Mouse (Mus musculus) midbrain, embryonic 11.5 days (tissue): ENCODE measurements around the gene Vmn1r195. TPM values are rescaled to one million over a fixed set of nuclear protein-coding genes. Genes with fewer than 3 reads are reported as not detected.

Experiments
- ATAC-seq: fragments of 200-750 bp; cut with Nextera tagmentation; 2 replicates; pipeline ENCODE4 v1.8.0; 2017; ENCODE audit warnings: moderate TSS enrichment, moderate library complexity; ENCODE audit not compliant: low FRiP score
- DNase-seq: peaks from one replicate; pipeline ENCODE4 v3.0.0; 2015; ENCODE audit warnings: low spot score; ENCODE audit errors: missing footprints
- H3K27ac ChIP-seq: fragments of 300-500 bp; sonication (generic); 2 replicates; pipeline ENCODE4 v1.5.1; 2014; ENCODE audit warnings: low read depth, low read length
- H3K27me3 ChIP-seq: fragments of 300-500 bp; sonication (generic); 2 replicates; pipeline ENCODE4 v1.6.1; 2014; ENCODE audit warnings: mild to moderate bottlenecking, low read length, moderate library complexity, mixed read lengths; ENCODE audit not compliant: control insufficient read depth, insufficient read depth
- H3K36me3 ChIP-seq: fragments of 300-500 bp; sonication (generic); 2 replicates; pipeline ENCODE4 v1.6.1; 2014; ENCODE audit warnings: mild to moderate bottlenecking, low read length, moderate library complexity, mixed read lengths; ENCODE audit not compliant: control insufficient read depth, insufficient read depth
- H3K4me1 ChIP-seq: fragments of 300-500 bp; sonication (generic); 2 replicates; pipeline ENCODE4 v1.6.1; 2014; ENCODE audit warnings: low read length; ENCODE audit not compliant: control insufficient read depth, insufficient read depth
- H3K4me2 ChIP-seq: fragments of 300-500 bp; sonication (generic); 2 replicates; pipeline ENCODE4 v1.6.1; 2014; ENCODE audit warnings: mild to moderate bottlenecking, moderate library complexity
- H3K4me3 ChIP-seq: fragments of 300-500 bp; sonication (generic); 2 replicates; pipeline ENCODE4 v1.5.1; 2014; ENCODE audit warnings: low read depth, low read length
- H3K9ac ChIP-seq: fragments of 300-500 bp; sonication (generic); 2 replicates; pipeline ENCODE4 v1.6.1; 2014; ENCODE audit warnings: low read length
- H3K9me3 ChIP-seq: fragments of 300-500 bp; sonication (generic); 2 replicates; pipeline ENCODE4 v1.6.1; 2016; ENCODE audit warnings: low read length; ENCODE audit not compliant: control insufficient read depth
- polyA plus RNA-seq: library from polyadenylated mRNA; unstranded; fragments of >200 nt; fragmentation: Nextera tagmentation; extraction: Ambion mirVana; gene quantifications from 2 replicates; pipeline ENCODE4 v1.2.1, GENCODE M21; 2014

Vmn1r195 gene
- polyA plus RNA-seq, 1 experiment from 2014 or later = not detected

DNA sequence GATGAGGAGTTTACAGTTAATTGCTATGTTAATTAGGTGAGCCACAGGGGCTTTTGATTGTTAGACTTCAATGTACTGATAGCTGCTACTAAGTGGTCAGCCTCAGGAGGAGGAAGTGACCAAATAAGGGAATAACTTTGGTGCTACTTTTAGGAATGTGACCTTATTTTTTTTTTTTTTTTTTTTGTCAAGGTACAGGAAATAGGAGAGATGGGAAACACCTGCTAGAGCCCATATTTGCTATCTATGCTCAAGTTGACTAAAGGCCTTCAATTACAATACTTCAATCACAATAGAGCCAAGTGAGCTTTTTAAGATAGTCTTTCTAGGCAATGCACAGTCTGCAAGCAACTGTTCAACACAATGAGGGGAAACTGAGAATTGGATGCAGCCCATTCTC is 49.8 kb downstream of the Vmn1r195 start:
- no peak overlapping the region for H3K4me2 ChIP-seq
- ATAC-seq (no peak), DNase-seq (no peak)
- H3K9ac ChIP-seq = no peak overlapping the region
- H3K4me3 ChIP-seq = no peak overlapping the region
- H3K9me3 ChIP-seq = no peaks in the 10 kb centered on the region
- no peaks in the 10 kb centered on the region for H3K27me3 ChIP-seq
- H3K27ac ChIP-seq = no peak overlapping the region
- H3K36me3 ChIP-seq = no peaks in the 10 kb centered on the region
- H3K4me1 ChIP-seq = no peaks in the 10 kb centered on the region

DNA sequence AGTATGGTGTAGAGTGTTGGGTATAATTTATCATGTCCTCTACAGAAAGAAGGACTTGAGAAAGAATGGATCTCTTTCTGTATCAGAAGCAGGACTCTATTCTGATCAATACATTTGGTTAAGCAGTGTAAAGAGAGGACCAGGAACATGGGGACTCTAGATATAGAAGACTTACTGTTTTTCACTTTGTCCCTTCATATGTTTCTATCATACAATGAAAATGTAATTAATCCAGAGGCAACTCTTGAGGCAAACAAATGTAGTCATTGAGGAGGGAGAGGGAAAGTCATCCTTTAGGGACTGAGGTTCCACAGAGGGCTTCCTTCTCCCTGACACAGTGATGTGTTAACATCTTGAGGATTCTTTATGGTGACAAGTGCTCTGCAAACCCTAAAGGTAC is 54.0 kb downstream of the Vmn1r195 start, which contains the start of gene Vmn1r197:
TSS of gene Vmn1r197 (plus strand) at position 301 of the 400 bp plus-strand sequence.
- Histone ChIP-seq H3K27ac (no peak within 1 kb of the TSS), H3K4me1 (no peaks in the 10 kb centered on the region), H3K4me3 (no peak within 1 kb of the TSS), H3K36me3 (no peaks in the 10 kb centered on the region), H3K4me2 (no peak within 1 kb of the TSS), H3K9ac (no peak within 1 kb of the TSS), H3K27me3 (no peaks in the 10 kb centered on the region), H3K9me3 (no peaks in the 10 kb centered on the region)
- no peak for DNase-seq
- ATAC-seq = no peak

Other genes starting within 250 kb of the Vmn1r195 start
- gene Hist1h2ah, start 235.0 kb upstream of the Vmn1r195 start, polyA plus RNA-seq = 6.3 and 6.8 TPM in 2 replicates
- 9.9 and 11.3 TPM in 2 replicates for gene Hist1h2bk, start 234.7 kb upstream of the Vmn1r195 start, polyA plus RNA-seq
- gene Hist1h4i, start 229.2 kb upstream of the Vmn1r195 start, polyA plus RNA-seq = 43.8 and 43.9 TPM in 2 replicates
- gene Hist1h2ag, start 227.6 kb upstream of the Vmn1r195 start, polyA plus RNA-seq = 46.4 and 70.6 TPM in 2 replicates
- gene Hist1h2bj, start 227.3 kb upstream of the Vmn1r195 start, polyA plus RNA-seq = 9.9 and 12.6 TPM in 2 replicates
- gene Vmn1r188, start 186.1 kb upstream of the Vmn1r195 start, polyA plus RNA-seq = not detected in 2 replicates
- not detected in 2 replicates for gene Vmn1r189, start 164.7 kb upstream of the Vmn1r195 start, polyA plus RNA-seq
- gene Vmn1r191, start 86.6 kb upstream of the Vmn1r195 start, polyA plus RNA-seq = not detected in 2 replicates
- not detected in 2 replicates for gene Vmn1r192, start 79.4 kb upstream of the Vmn1r195 start, polyA plus RNA-seq
- not detected in 2 replicates for gene Vmn1r193, start 47.4 kb upstream of the Vmn1r195 start, polyA plus RNA-seq
- gene Vmn1r194, start 26.3 kb upstream of the Vmn1r195 start, polyA plus RNA-seq = not detected in 2 replicates
- not detected in 2 replicates for gene Vmn1r196, start 19.4 kb downstream of the Vmn1r195 start, polyA plus RNA-seq
- gene Vmn1r197, start 54.1 kb downstream of the Vmn1r195 start, polyA plus RNA-seq = not detected in 2 replicates
- gene Vmn1r198, start 79.8 kb downstream of the Vmn1r195 start, polyA plus RNA-seq = not detected in 2 replicates
- not detected in 2 replicates for gene Vmn1r199, start 109.3 kb downstream of the Vmn1r195 start, polyA plus RNA-seq
- gene Vmn1r200, start 119.9 kb downstream of the Vmn1r195 start, polyA plus RNA-seq = 0.20 TPM in 1 of 2 replicates, not detected in the other
- gene Vmn1r201, start 201.4 kb downstream of the Vmn1r195 start, polyA plus RNA-seq = not detected in 2 replicates
- gene Vmn1r202, start 234.9 kb downstream of the Vmn1r195 start, polyA plus RNA-seq = 0.03 TPM in 1 of 2 replicates, not detected in the other
- not detected in 2 replicates for gene Vmn1r203, start 247.6 kb downstream of the Vmn1r195 start, polyA plus RNA-seq